Comparison of ENCODE assay signal across 21 mouse cellular contexts in the genomic region with DNA sequence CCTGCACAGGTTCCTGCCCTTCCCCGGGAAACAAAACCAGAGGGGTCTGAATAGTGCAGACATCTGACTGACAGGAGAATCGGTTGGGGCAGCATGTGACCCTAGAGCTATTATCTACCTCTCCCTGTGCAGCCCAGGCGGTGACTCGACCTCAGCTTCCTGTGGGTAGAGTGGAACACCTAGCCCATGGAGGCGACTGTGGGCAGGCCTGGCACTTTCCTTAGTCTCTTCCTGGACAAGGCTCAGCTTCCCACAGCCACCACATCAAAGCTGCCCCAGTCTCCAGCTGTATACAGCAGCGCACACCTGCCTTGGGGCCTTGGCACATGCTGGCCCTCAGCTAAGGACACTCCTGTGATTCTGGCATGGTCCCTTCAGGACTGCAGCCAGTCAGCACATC. TPM values are rescaled to one million over a fixed set of nuclear protein-coding genes. Genes with fewer than 3 reads are reported as not detected.
A peak's percentile ranks its signal among the peaks of the same experiment; 100 is the strongest.
DNase-seq lines count a peak whose midpoint lies in the region; ATAC-seq lines count a peak whose summit lies in the region.
"Had no signal": no experiment of that assay in that cellular context is flagged by ENCODE, and none has a peak within 500 bp of the region (broad histone marks: within the 10 kb centered on the region; RNA-seq: fewer than 3 reads in every experiment).

No protein-coding gene starts in this region.

- H3K4me1 ChIP-seq in neural tube, embryonic 15.5 days = no peaks in the 10 kb centered on the region
- H3K4me1 ChIP-seq: embryonic facial prominence, embryonic 12.5 days; hindbrain, embryonic 12.5 days; limb, embryonic 12.5 days; liver, embryonic 13.5 days; lung, embryonic 15.5 days had no signal

- no peak overlapping the region for H3K27ac ChIP-seq in neural tube, embryonic 15.5 days (replicated peaks)
- H3K27ac ChIP-seq: embryonic facial prominence, embryonic 12.5 days; heart, adult 2 months; hindbrain, embryonic 12.5 days; limb, embryonic 12.5 days; liver, embryonic 13.5 days; lung, embryonic 15.5 days; macrophage; stomach, postnatal 0 days had no signal

- 91% methylated on average over 6 of the region's 6 CpGs for WGBS in neural tube, embryonic 15.5 days

- H3K9ac ChIP-seq in neural tube, embryonic 15.5 days (replicated peaks) = no peak overlapping the region
- H3K9ac ChIP-seq: embryonic facial prominence, embryonic 12.5 days; hindbrain, embryonic 12.5 days; limb, embryonic 12.5 days; liver, embryonic 13.5 days; lung, embryonic 15.5 days had no signal

- H3K36me3 ChIP-seq in neural tube, embryonic 15.5 days = peaks cover 76% of the 10 kb centered on the region

- H3K4me2 ChIP-seq in neural tube, embryonic 15.5 days = no peak overlapping the region
- H3K4me2 ChIP-seq: embryonic facial prominence, embryonic 12.5 days; hindbrain, embryonic 12.5 days; limb, embryonic 12.5 days; liver, embryonic 13.5 days; lung, embryonic 15.5 days had no signal

- no peak overlapping the region for H3K4me3 ChIP-seq in neural tube, embryonic 15.5 days (replicated peaks)
- H3K4me3 ChIP-seq: embryonic facial prominence, embryonic 12.5 days; heart, adult 2 months; hindbrain, embryonic 12.5 days; limb, embryonic 12.5 days; liver, embryonic 13.5 days; lung, embryonic 15.5 days had no signal

- peak; percentile 62 for ATAC-seq in megakaryocyte, adult 5-6 weeks (ENCODE audit: poor library complexity, severe bottlenecking)
- ATAC-seq in neural tube, embryonic 15.5 days (ENCODE audit: low FRiP score) = no peak
- ATAC-seq in erythroblast, adult 5-6 weeks (replicated peaks; ENCODE audit: low FRiP score, poor library complexity, severe bottlenecking) = no peak
- ATAC-seq: forebrain, embryonic 14.5 days had no signal

- H3K9me3 ChIP-seq in neural tube, embryonic 15.5 days (replicated peaks) = no peaks in the 10 kb centered on the region
- H3K9me3 ChIP-seq: embryonic facial prominence, embryonic 12.5 days; hindbrain, embryonic 12.5 days; limb, embryonic 12.5 days; liver, embryonic 13.5 days; lung, embryonic 15.5 days had no signal

- H3K27me3 ChIP-seq in neural tube, embryonic 15.5 days (replicated peaks) = no peaks in the 10 kb centered on the region
- H3K27me3 ChIP-seq: embryonic facial prominence, embryonic 12.5 days; hindbrain, embryonic 12.5 days; limb, embryonic 12.5 days; liver, embryonic 13.5 days; lung, embryonic 15.5 days had no signal

- peak; percentile 55 for DNase-seq in T-cell, adult 2 months (ENCODE audit: low spot score)
- DNase-seq in thymus, postnatal 0 days (ENCODE audit: low spot score) = peak; percentile 69
- DNase-seq in kidney, adult 9 months = no peak
- DNase-seq in kidney, postnatal 4 days = no peak
- DNase-seq: adrenal gland, adult 2 months; cerebellum, adult 8-10 months; gastrocnemius, postnatal 25 days; heart, adult 2 months; liver, embryonic 13.5 days; midbrain, embryonic 14.5 days; right cerebral cortex, postnatal 25 days had no signal

RNA-seq across cellular contexts. Expression of a gene that starts 20.7 kb away (rescaled TPM):
- 8.5 and 9.5 TPM in 2 replicates for total RNA-seq in megakaryocyte, adult 5-6 weeks (2015)
- total RNA-seq in megakaryocyte, adult 5-6 weeks (2017) = 7.5 and 8.3 TPM in 2 replicates
- 18.4 and 18.7 TPM in 2 replicates for polyA plus RNA-seq in thymus, postnatal 0 days (2015; fragmentation: Nextera tagmentation; extraction: Ambion mirVana)
- 12.2 and 13.2 TPM in 2 replicates for polyA plus RNA-seq in neural tube, embryonic 15.5 days (2015; fragmentation: Nextera tagmentation; extraction: Ambion mirVana)
- total RNA-seq in erythroblast, adult 5-6 weeks (2015; ENCODE audit: low replicate concordance) = 1.5 and 13.1 TPM in 2 replicates
- 1.0 and 3.1 TPM in 2 replicates for total RNA-seq in erythroblast, adult 5-6 weeks (2017; ENCODE audit: low replicate concordance)

RNA-seq across cellular contexts. Expression of a gene that starts 26.2 kb away (rescaled TPM):
- total RNA-seq in megakaryocyte, adult 5-6 weeks (2015) = 0.89 and 1.9 TPM in 2 replicates
- not detected in 2 replicates for total RNA-seq in megakaryocyte, adult 5-6 weeks (2017)
- polyA plus RNA-seq in thymus, postnatal 0 days (2015; fragmentation: Nextera tagmentation; extraction: Ambion mirVana) = 20.7 and 21.1 TPM in 2 replicates
- 104 and 126 TPM in 2 replicates for polyA plus RNA-seq in neural tube, embryonic 15.5 days (2015; fragmentation: Nextera tagmentation; extraction: Ambion mirVana)
- total RNA-seq in erythroblast, adult 5-6 weeks (2015; ENCODE audit: low replicate concordance) = not detected in 2 replicates
- total RNA-seq in erythroblast, adult 5-6 weeks (2017; ENCODE audit: low replicate concordance) = 0.28 and 1.7 TPM in 2 replicates

RNA-seq across cellular contexts. Expression of a gene that starts 42.8 kb away (rescaled TPM):
- total RNA-seq in megakaryocyte, adult 5-6 weeks (2015) = 5.7 and 7.4 TPM in 2 replicates
- 6.9 and 10.7 TPM in 2 replicates for total RNA-seq in megakaryocyte, adult 5-6 weeks (2017)
- polyA plus RNA-seq in thymus, postnatal 0 days (2015; fragmentation: Nextera tagmentation; extraction: Ambion mirVana) = 0.04 and 0.14 TPM in 2 replicates
- 0.10 and 0.22 TPM in 2 replicates for polyA plus RNA-seq in neural tube, embryonic 15.5 days (2015; fragmentation: Nextera tagmentation; extraction: Ambion mirVana)
- total RNA-seq in erythroblast, adult 5-6 weeks (2015; ENCODE audit: low replicate concordance) = 3.3 and 6.3 TPM in 2 replicates
- total RNA-seq in erythroblast, adult 5-6 weeks (2017; ENCODE audit: low replicate concordance) = 1.7 and 3.1 TPM in 2 replicates
- polyA plus RNA-seq: embryonic facial prominence, embryonic 12.5 days; forebrain, embryonic 14.5 days; hindbrain, embryonic 12.5 days; limb, embryonic 12.5 days; midbrain, embryonic 14.5 days had no signal

RNA-seq across cellular contexts. Expression of a gene that starts 58.2 kb away (rescaled TPM):
- 49.8 TPM in 2 replicates for total RNA-seq in megakaryocyte, adult 5-6 weeks (2015)
- total RNA-seq in megakaryocyte, adult 5-6 weeks (2017) = 13.6 and 22.2 TPM in 2 replicates
- 1.1 and 1.2 TPM in 2 replicates for polyA plus RNA-seq in thymus, postnatal 0 days (2015; fragmentation: Nextera tagmentation; extraction: Ambion mirVana)
- polyA plus RNA-seq in neural tube, embryonic 15.5 days (2015; fragmentation: Nextera tagmentation; extraction: Ambion mirVana) = 1.7 and 2.7 TPM in 2 replicates
- total RNA-seq in erythroblast, adult 5-6 weeks (2015; ENCODE audit: low replicate concordance) = 7.7 and 15.7 TPM in 2 replicates
- 2.6 and 7.1 TPM in 2 replicates for total RNA-seq in erythroblast, adult 5-6 weeks (2017; ENCODE audit: low replicate concordance)

Comparison
In these comparisons a context has a peak if more than half of its experiments do, and no peak if none do; other contexts are left out.
1. DNase-seq: peak in T-cell, adult 2 months (single experiment) and thymus, postnatal 0 days (single experiment); none in kidney, adult 9 months (single experiment) and kidney, postnatal 4 days (0 of 2).